8 mouse cellular contexts compared by ENCODE assay signal in the genomic region with DNA sequence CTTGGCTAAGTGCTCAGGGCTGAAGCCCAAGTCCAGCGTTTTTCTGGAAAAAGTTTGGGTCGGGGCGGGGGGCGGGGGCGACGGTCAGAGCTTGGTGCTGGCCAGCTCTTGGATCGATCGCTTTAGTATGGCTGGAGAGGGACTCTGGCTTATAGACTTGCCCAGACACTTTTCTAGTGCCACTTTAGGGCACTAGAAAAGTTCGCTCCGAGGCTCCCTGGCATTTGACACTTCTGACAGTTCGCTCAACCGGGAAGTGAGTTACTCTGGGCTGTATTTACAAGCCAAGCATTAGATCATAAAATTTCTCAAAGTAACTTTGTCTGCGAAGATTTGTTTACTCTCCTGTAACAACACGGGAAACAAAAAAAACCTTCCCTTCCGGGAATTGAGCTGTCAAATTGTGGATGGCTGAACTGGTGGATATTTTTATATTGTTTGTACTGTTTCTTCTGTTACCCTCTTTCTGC. TPM values are rescaled to one million over a fixed set of nuclear protein-coding genes. Genes with fewer than 3 reads are reported as not detected.
DNase-seq lines count a peak whose midpoint lies in the region; ATAC-seq and TF ChIP-seq lines count a peak whose summit lies in the region.

No protein-coding gene starts in this region.

- H3K9me3 ChIP-seq in heart, embryonic 10.5 days: no peaks in the 10 kb centered on the region
- H3K9me3 ChIP-seq in kidney, embryonic 16.5 days (ENCODE audit: low read length): no peaks in the 10 kb centered on the region
- H3K9me3 ChIP-seq in megakaryocyte, embryonic 14.5 days: no peaks in the 10 kb centered on the region

- intact Hi-C loops in left cerebral cortex, adult 2 months (cut with DNase I): no loop called here
- intact Hi-C loops in left cerebral cortex, postnatal 10 days (cut with DNase I): no loop called here

- H3K4me2 ChIP-seq in kidney, embryonic 16.5 days (replicated peaks; ENCODE audit: low read depth, low read length): peak overlapping the region; percentile 79

- peak; percentile 40 for ATAC-seq in kidney, embryonic 16.5 days (ENCODE audit: low FRiP score, low TSS enrichment)

- H3K4me3 ChIP-seq in left cerebral cortex, adult 2 months: peak overlapping the region; percentile 37
- peak overlapping the region; percentile 61 for H3K4me3 ChIP-seq in heart, embryonic 10.5 days
- H3K4me3 ChIP-seq in kidney, embryonic 16.5 days (ENCODE audit: low read length): peak overlapping the region; percentile 48
- peak overlapping the region; percentile 96 for H3K4me3 ChIP-seq in megakaryocyte, embryonic 14.5 days (replicated peaks)

- no peaks in the 10 kb centered on the region for H3K36me3 ChIP-seq in heart, embryonic 10.5 days
- H3K36me3 ChIP-seq in kidney, embryonic 16.5 days (ENCODE audit: insufficient read depth, low read length): no peaks in the 10 kb centered on the region
- H3K36me3 ChIP-seq in megakaryocyte, embryonic 14.5 days (replicated peaks; ENCODE audit: low read length): no peaks in the 10 kb centered on the region

- 15% methylated on average over 15 of the region's 15 CpGs for WGBS in heart, embryonic 10.5 days
- 3% methylated on average over 15 of the region's 15 CpGs for WGBS in kidney, embryonic 16.5 days

- H3K27me3 ChIP-seq in heart, embryonic 10.5 days (ENCODE audit: insufficient read depth, poor library complexity, severe bottlenecking): peaks cover 16% of the 10 kb centered on the region
- peaks cover 9% of the 10 kb centered on the region; the same call in 1 of the 2 replicates for H3K27me3 ChIP-seq in kidney, embryonic 16.5 days (ENCODE audit: insufficient read depth, low read length)
- H3K27me3 ChIP-seq in megakaryocyte, embryonic 14.5 days (replicated peaks): no peaks in the 10 kb centered on the region

- H3K4me1 ChIP-seq in heart, embryonic 10.5 days: peaks cover 14% of the 10 kb centered on the region
- H3K4me1 ChIP-seq in kidney, embryonic 16.5 days (ENCODE audit: insufficient read depth, low read length): peaks cover 4% of the 10 kb centered on the region; the same call in 1 of the 2 replicates
- peaks cover 60% of the 10 kb centered on the region for H3K4me1 ChIP-seq in megakaryocyte, embryonic 14.5 days

- H3K27ac ChIP-seq in left cerebral cortex, adult 2 months: no peak overlapping the region
- peak overlapping the region; percentile 59; the same call in 1 of the 2 replicates for H3K27ac ChIP-seq in heart, embryonic 10.5 days
- H3K27ac ChIP-seq in kidney, embryonic 16.5 days (ENCODE audit: low read length): no peak overlapping the region

- no peak for TF ChIP-seq CTCF in left cerebral cortex, adult 2 months (IDR thresholded peaks at IDR 0.05)

- DNase-seq in left cerebral cortex, adult 2 months (ENCODE audit: extremely low spot score in 1 of 2, low spot score in 2 of 2): no peak
- DNase-seq in left cerebral cortex, postnatal 10 days (ENCODE audit: extremely low spot score in 1 of 2, low spot score in 2 of 2): no peak
- no peak for DNase-seq in heart, embryonic 10.5 days (ENCODE audit: low spot score)
- DNase-seq in layer of hippocampus, adult 11-12 months (ENCODE audit: low spot score): no peak
- no peak for DNase-seq in spleen, postnatal 14 days (ENCODE audit: low spot score in 2 of 2)
- DNase-seq in frontal cortex, postnatal 14 days (ENCODE audit: low spot score in 2 of 2): no peak

- H3K9ac ChIP-seq in kidney, embryonic 16.5 days (replicated peaks; ENCODE audit: low read length): peak overlapping the region; percentile 47

RNA-seq across cellular contexts. Expression of a gene that starts 0.4 kb away (rescaled TPM):
- total RNA-seq in left cerebral cortex, adult 2 months (2021): 1 to 10 TPM in 1 of 2 experiments, under 1 TPM in 1; 0.84 to 2.3 TPM
- total RNA-seq in left cerebral cortex, postnatal 10 days (2021): under 1 TPM in 1 of 2 experiments, not detected in 1; 0.90 TPM
- polyA plus RNA-seq in heart, embryonic 10.5 days (2016; fragmentation: Nextera tagmentation; extraction: Ambion mirVana): 1.1 and 4.8 TPM in 2 replicates
- 4.0 and 5.3 TPM in 2 replicates for polyA plus RNA-seq in kidney, embryonic 16.5 days (2015; fragmentation: Nextera tagmentation; extraction: Ambion mirVana)
- 0.47 TPM in 1 of 2 replicates, not detected in the other for polyA plus RNA-seq in megakaryocyte, embryonic 14.5 days (2012; ENCODE audit: insufficient read depth, low replicate concordance)

RNA-seq across cellular contexts. Expression of a gene that starts 35.5 kb away (rescaled TPM):
- total RNA-seq in left cerebral cortex, adult 2 months (2021): 10 to 100 TPM; 11.2 to 16.5 TPM
- total RNA-seq in left cerebral cortex, postnatal 10 days (2021): 10 to 100 TPM; 17.0 to 17.1 TPM
- polyA plus RNA-seq in heart, embryonic 10.5 days (2016; fragmentation: Nextera tagmentation; extraction: Ambion mirVana): 1,821 and 2,118 TPM in 2 replicates
- 352 and 628 TPM in 2 replicates for polyA plus RNA-seq in kidney, embryonic 16.5 days (2015; fragmentation: Nextera tagmentation; extraction: Ambion mirVana)
- not detected in 2 replicates for polyA plus RNA-seq in megakaryocyte, embryonic 14.5 days (2012; ENCODE audit: insufficient read depth, low replicate concordance)

Comparison
In these comparisons a context has a peak if more than half of its experiments do, and no peak if none do; other contexts are left out.
1. H3K4me3 ChIP-seq: peak in every context shown above with its lines; median percentile 96 in megakaryocyte, embryonic 14.5 days; 61 in heart, embryonic 10.5 days; 48 in kidney, embryonic 16.5 days; 37 in left cerebral cortex, adult 2 months.
2. RNA of a gene that starts 35.5 kb away (polyA plus RNA-seq): 1,821 to 2,118 TPM in heart, embryonic 10.5 days and 352 to 628 TPM in kidney, embryonic 16.5 days; not detected in megakaryocyte, embryonic 14.5 days; every median in the first group is over 100 times any median in the second.